Mouse (Mus musculus): Measurements from ENCODE around the gene Ypel2. TPM values are rescaled to one million over a fixed set of nuclear protein-coding genes. Genes with fewer than 3 reads are reported as not detected.

Ypel2 gene
- polyA plus RNA-seq, 1 experiment from 2014 or later, result 10.6 TPM

GRCm38 (mm10) chr11:87001217-87001616 lies 7.7 kb upstream of the Ypel2 start:
- Histone ChIP-seq H3K36me3 (ENCODE audit: insufficient read depth, low read length) (no peaks in the 10 kb centered on the region), H3K4me1 (replicated peaks; ENCODE audit: insufficient read depth, low read length) (peaks cover 8% of the 10 kb centered on the region; the same call in 1 of the 2 replicates), H3K9ac (ENCODE audit: low read depth, low read length) (no peak overlapping the region), H3K4me2 (ENCODE audit: low read length) (no peak overlapping the region), H3K27me3 (ENCODE audit: insufficient read depth, low read length) (no peaks in the 10 kb centered on the region), H3K4me3 (replicated peaks; ENCODE audit: low read depth, low read length) (no peak overlapping the region), H3K9me3 (replicated peaks; ENCODE audit: low read length) (no peaks in the 10 kb centered on the region), H3K27ac (no peak overlapping the region)
- TF ChIP-seq CTCF (IDR thresholded peaks at IDR 0.05; ENCODE audit: low read depth), result no peak
- no peak for ATAC-seq (replicated peaks; ENCODE audit: low FRiP score, low read depth)
- no peak for DNase-seq (ENCODE audit: low spot score)
- 83% methylated on average over 8 of the region's 8 CpGs for WGBS

- no peak for ATAC-seq (replicated peaks; ENCODE audit: low FRiP score, low read depth)
- Histone ChIP-seq H3K9me3 (replicated peaks; ENCODE audit: low read length) (no peaks in the 10 kb centered on the region), H3K27ac (no peak overlapping the region), H3K27me3 (ENCODE audit: insufficient read depth, low read length) (no peaks in the 10 kb centered on the region), H3K4me3 (replicated peaks; ENCODE audit: low read depth, low read length) (no peak overlapping the region), H3K4me1 (replicated peaks; ENCODE audit: insufficient read depth, low read length) (peaks cover 11% of the 10 kb centered on the region; the same call in 1 of the 2 replicates), H3K9ac (ENCODE audit: low read depth, low read length) (no peak overlapping the region), H3K4me2 (ENCODE audit: low read length) (no peak overlapping the region), H3K36me3 (ENCODE audit: insufficient read depth, low read length) (no peaks in the 10 kb centered on the region)
- DNase-seq (ENCODE audit: low spot score), result no peak
- TF ChIP-seq CTCF (IDR thresholded peaks at IDR 0.05; ENCODE audit: low read depth), result no peak
- WGBS, result 70% methylated on average over 2 of the region's 2 CpGs
Measured at GRCm38 (mm10) chr11:86996266-86996665, 2.8 kb upstream of the Ypel2 start.

- no peaks in the 10 kb centered on the region for H3K36me3 ChIP-seq (ENCODE audit: insufficient read depth, low read length)
- no peak overlapping the region for H3K4me2 ChIP-seq (ENCODE audit: low read length)
- H3K27ac ChIP-seq, result no peak overlapping the region
- peaks cover 12% of the 10 kb centered on the region; the same call in 1 of the 2 replicates for H3K4me1 ChIP-seq (replicated peaks; ENCODE audit: insufficient read depth, low read length)
- DNase-seq (ENCODE audit: low spot score), result peak; percentile 92
- WGBS, result 49% methylated on average over 6 of the region's 6 CpGs
- no peak for ATAC-seq (replicated peaks; ENCODE audit: low FRiP score, low read depth)
- no peaks in the 10 kb centered on the region for H3K9me3 ChIP-seq (replicated peaks; ENCODE audit: low read length)
- H3K9ac ChIP-seq (ENCODE audit: low read depth, low read length), result no peak overlapping the region
- H3K4me3 ChIP-seq (replicated peaks; ENCODE audit: low read depth, low read length), result no peak overlapping the region
- no peaks in the 10 kb centered on the region for H3K27me3 ChIP-seq (ENCODE audit: insufficient read depth, low read length)
- TF ChIP-seq CTCF (IDR thresholded peaks at IDR 0.05; ENCODE audit: low read depth), result peak; percentile 86
Measured at GRCm38 (mm10) chr11:86995625-86996221, 2.2 kb upstream of the Ypel2 start.

GRCm38 (mm10) chr11:86994791-86995624 lies 1.5 kb upstream of the Ypel2 start:
- Histone ChIP-seq H3K9ac (ENCODE audit: low read depth, low read length) (no peak overlapping the region), H3K4me2 (ENCODE audit: low read length) (no peak overlapping the region), H3K27me3 (ENCODE audit: insufficient read depth, low read length) (no peaks in the 10 kb centered on the region), H3K27ac (no peak overlapping the region), H3K4me1 (replicated peaks; ENCODE audit: insufficient read depth, low read length) (peaks cover 16% of the 10 kb centered on the region; the same call in 1 of the 2 replicates), H3K4me3 (replicated peaks; ENCODE audit: low read depth, low read length) (no peak overlapping the region), H3K36me3 (ENCODE audit: insufficient read depth, low read length) (no peaks in the 10 kb centered on the region), H3K9me3 (replicated peaks; ENCODE audit: low read length) (no peaks in the 10 kb centered on the region)
- ATAC-seq (replicated peaks; ENCODE audit: low FRiP score, low read depth) (no peak), DNase-seq (ENCODE audit: low spot score) (no peak)
- no peak for TF ChIP-seq CTCF (IDR thresholded peaks at IDR 0.05; ENCODE audit: low read depth)
- WGBS, result 55% methylated on average over 10 of the region's 10 CpGs

GRCm38 (mm10) chr11:86994330-86994729 lies 823 bp upstream of the Ypel2 start:
- Histone ChIP-seq H3K4me3 (replicated peaks; ENCODE audit: low read depth, low read length) (peak overlapping the region; percentile 99), H3K9ac (ENCODE audit: low read depth, low read length) (no peak overlapping the region), H3K36me3 (ENCODE audit: insufficient read depth, low read length) (no peaks in the 10 kb centered on the region), H3K27ac (peak overlapping the region; percentile 31; the same call in 1 of the 2 replicates), H3K4me1 (replicated peaks; ENCODE audit: insufficient read depth, low read length) (peaks cover 16% of the 10 kb centered on the region; the same call in 1 of the 2 replicates), H3K9me3 (replicated peaks; ENCODE audit: low read length) (no peaks in the 10 kb centered on the region), H3K4me2 (ENCODE audit: low read length) (peak overlapping the region; percentile 69), H3K27me3 (ENCODE audit: insufficient read depth, low read length) (no peaks in the 10 kb centered on the region)
- ATAC-seq (replicated peaks; ENCODE audit: low FRiP score, low read depth) (no peak), DNase-seq (ENCODE audit: low spot score) (no peak)
- WGBS, result 18% methylated on average over 5 of the region's 6 CpGs
- TF ChIP-seq CTCF (IDR thresholded peaks at IDR 0.05; ENCODE audit: low read depth), result no peak

GRCm38 (mm10) chr11:86992461-86992988 lies 982 bp downstream of the Ypel2 start:
- DNase-seq (ENCODE audit: low spot score), result peak; percentile 28
- H3K9me3 ChIP-seq (replicated peaks; ENCODE audit: low read length), result no peaks in the 10 kb centered on the region
- WGBS, result 3% methylated on average over 13 of the region's 13 CpGs
- peak overlapping the region; percentile 99 for H3K4me3 ChIP-seq (replicated peaks; ENCODE audit: low read depth, low read length)
- TF ChIP-seq CTCF (IDR thresholded peaks at IDR 0.05; ENCODE audit: low read depth), result no peak
- H3K4me1 ChIP-seq (replicated peaks; ENCODE audit: insufficient read depth, low read length), result peaks cover 16% of the 10 kb centered on the region; the same call in 1 of the 2 replicates
- H3K27ac ChIP-seq, result peak overlapping the region; percentile 93
- peak overlapping the region; percentile 86 for H3K9ac ChIP-seq (ENCODE audit: low read depth, low read length)
- peak overlapping the region; percentile 69 for H3K4me2 ChIP-seq (ENCODE audit: low read length)
- H3K27me3 ChIP-seq (ENCODE audit: insufficient read depth, low read length), result no peaks in the 10 kb centered on the region
- no peaks in the 10 kb centered on the region for H3K36me3 ChIP-seq (ENCODE audit: insufficient read depth, low read length)
- no peak for ATAC-seq (replicated peaks; ENCODE audit: low FRiP score, low read depth)
